Mouse (Mus musculus) E14TG2a.4 (cell line): ENCODE data around the gene Zfp408.

Experiments
- CTCF ChIP-seq: conservative IDR thresholded peaks from 2 replicates; pipeline ENCODE4 v1.5.1; 2014; ENCODE audit warnings: low read length
- POU5F1 ChIP-seq: IDR thresholded peaks from 2 replicates; pipeline ENCODE4 v1.6.1; 2014; ENCODE audit warnings: low read length, borderline replicate concordance

GRCm38 (mm10) chr2:91655388-91655787 is 5.8 kb upstream of the Zfp408 start:
- TF ChIP-seq CTCF (no peak), POU5F1 (no peak)
